Comparison of ENCODE assay signal across 15 mouse cellular contexts in genomic region chr6:99420666-99421065, GRCm38 (mm10).
DNase-seq lines count a peak whose midpoint lies in the region; ATAC-seq lines count a peak whose summit lies in the region.
"Had no signal": no experiment of that assay in that cellular context is flagged by ENCODE, and none has a peak within 500 bp of the region (broad histone marks: within the 10 kb centered on the region; RNA-seq: fewer than 3 reads in every experiment).

No protein-coding gene starts in this region.

- H3K27me3 ChIP-seq in forebrain, embryonic 13.5 days, result no peaks in the 10 kb centered on the region
- H3K27me3 ChIP-seq in forebrain, embryonic 11.5 days (ENCODE audit: control insufficient read depth, insufficient read depth, low read length), result no peaks in the 10 kb centered on the region
- no peaks in the 10 kb centered on the region for H3K27me3 ChIP-seq in heart, embryonic 10.5 days (ENCODE audit: insufficient read depth, poor library complexity, severe bottlenecking)
- H3K27me3 ChIP-seq: heart, embryonic 15.5 days had no signal

- 0 out of 2 replicates have a peak, but pooled peaks cover 6% of the 10 kb centered on the region for H3K4me1 ChIP-seq in forebrain, embryonic 13.5 days
- H3K4me1 ChIP-seq in forebrain, embryonic 11.5 days (replicated peaks; ENCODE audit: control insufficient read depth, insufficient read depth, low read length), result no peaks in the 10 kb centered on the region
- H3K4me1 ChIP-seq in heart, embryonic 10.5 days, result no peaks in the 10 kb centered on the region

- no peaks in the 10 kb centered on the region for H3K36me3 ChIP-seq in forebrain, embryonic 13.5 days (ENCODE audit: poor library complexity, severe bottlenecking)
- no peaks in the 10 kb centered on the region for H3K36me3 ChIP-seq in forebrain, embryonic 11.5 days (ENCODE audit: control insufficient read depth, insufficient read depth, low read length)
- H3K36me3 ChIP-seq in heart, embryonic 10.5 days, result no peaks in the 10 kb centered on the region
- H3K36me3 ChIP-seq: heart, embryonic 15.5 days had no signal

- H3K9me3 ChIP-seq in forebrain, embryonic 13.5 days (replicated peaks), result no peaks in the 10 kb centered on the region
- H3K9me3 ChIP-seq in forebrain, embryonic 11.5 days (ENCODE audit: control insufficient read depth, low read length), result no peaks in the 10 kb centered on the region
- no peaks in the 10 kb centered on the region for H3K9me3 ChIP-seq in heart, embryonic 10.5 days
- H3K9me3 ChIP-seq: heart, embryonic 15.5 days had no signal

- ATAC-seq in forebrain, embryonic 13.5 days, result peak; percentile 85
- ATAC-seq in forebrain, embryonic 11.5 days (replicated peaks; ENCODE audit: low FRiP score), result no peak
- no peak for ATAC-seq in cerebellum, adult (ENCODE audit: insufficient number of reproducible peaks, low FRiP score, low TSS enrichment)
- ATAC-seq: midbrain, embryonic 16.5 days had no signal

- no peak overlapping the region for H3K9ac ChIP-seq in forebrain, embryonic 13.5 days
- H3K9ac ChIP-seq in forebrain, embryonic 11.5 days (ENCODE audit: low read length), result no peak overlapping the region
- H3K9ac ChIP-seq: heart, embryonic 15.5 days had no signal

- 83% methylated on average over 8 of the region's 8 CpGs for WGBS in forebrain, embryonic 13.5 days
- 92% methylated on average over 8 of the region's 8 CpGs for WGBS in forebrain, embryonic 11.5 days
- 79% methylated on average over 8 of the region's 8 CpGs for WGBS in heart, embryonic 10.5 days

- no peak for DNase-seq in forebrain, embryonic 11.5 days (ENCODE audit: low spot score)
- DNase-seq in 416B (ENCODE audit: low read depth), result peak; percentile 80
- DNase-seq in adrenal gland, adult 2 months, result peak; percentile 70
- DNase-seq in induced T-regulatory cell, adult 2 months (ENCODE audit: low read depth), result peak; percentile 80
- no peak for DNase-seq in cerebellum, adult 8-10 months
- no peak for DNase-seq in heart, embryonic 10.5 days (ENCODE audit: low spot score)
- DNase-seq: gastrocnemius, postnatal 25 days; liver had no signal

- no peak overlapping the region for H3K4me3 ChIP-seq in forebrain, embryonic 13.5 days
- H3K4me3 ChIP-seq in forebrain, embryonic 11.5 days (ENCODE audit: low read depth, low read length), result no peak overlapping the region
- no peak overlapping the region for H3K4me3 ChIP-seq in heart, embryonic 10.5 days
- H3K4me3 ChIP-seq: erythroblast, embryonic 14.5 days; heart, embryonic 15.5 days; left cerebral cortex, adult 2 months had no signal

- H3K27ac ChIP-seq in forebrain, embryonic 13.5 days, result no peak overlapping the region
- H3K27ac ChIP-seq in forebrain, embryonic 11.5 days (ENCODE audit: low read depth, low read length), result no peak overlapping the region
- no peak overlapping the region for H3K27ac ChIP-seq in heart, embryonic 10.5 days
- H3K27ac ChIP-seq: heart, embryonic 15.5 days; kidney, postnatal 0 days; left cerebral cortex, adult 2 months had no signal

- no peak overlapping the region for H3K4me2 ChIP-seq in forebrain, embryonic 13.5 days
- no peak overlapping the region for H3K4me2 ChIP-seq in forebrain, embryonic 11.5 days (ENCODE audit: low read depth, low read length, severe bottlenecking)
- H3K4me2 ChIP-seq: heart, embryonic 15.5 days had no signal

Comparison
In these comparisons a context has a peak if more than half of its experiments do, and no peak if none do; other contexts are left out.
1. DNase-seq: peak in 416B (single experiment), adrenal gland, adult 2 months (single experiment) and induced T-regulatory cell, adult 2 months (single experiment); none in forebrain, embryonic 11.5 days (single experiment), cerebellum, adult 8-10 months (single experiment) and heart, embryonic 10.5 days (single experiment).